9 mouse cellular contexts compared by ENCODE assay signal in genomic region chr6:39286053-39286731, GRCm38 (mm10).
DNase-seq lines count a peak whose midpoint lies in the region; ATAC-seq and TF ChIP-seq lines count a peak whose summit lies in the region.
"Had no signal": no experiment of that assay in that cellular context is flagged by ENCODE, and none has a peak within 500 bp of the region (broad histone marks: within the 10 kb centered on the region; RNA-seq: fewer than 3 reads in every experiment).

No protein-coding gene starts in this region.

- no peaks in the 10 kb centered on the region for H3K9me3 ChIP-seq in intestine, embryonic 15.5 days
- no peaks in the 10 kb centered on the region for H3K9me3 ChIP-seq in intestine, postnatal 0 days (ENCODE audit: control insufficient read depth)
- H3K9me3 ChIP-seq in midbrain, embryonic 11.5 days (ENCODE audit: control insufficient read depth, low read length) = no peaks in the 10 kb centered on the region

- H3K9ac ChIP-seq in intestine, embryonic 15.5 days = no peak overlapping the region
- H3K9ac ChIP-seq in intestine, postnatal 0 days (ENCODE audit: low read depth, low read length) = no peak overlapping the region
- no peak overlapping the region for H3K9ac ChIP-seq in midbrain, embryonic 11.5 days (ENCODE audit: low read length)

- no peak overlapping the region for H3K4me3 ChIP-seq in intestine, embryonic 15.5 days (replicated peaks)
- H3K4me3 ChIP-seq in intestine, postnatal 0 days (ENCODE audit: low read depth, low read length) = no peak overlapping the region
- H3K4me3 ChIP-seq in midbrain, embryonic 11.5 days (ENCODE audit: low read depth, low read length) = no peak overlapping the region

- peak; percentile 36 for DNase-seq in brain, adult 2 months (ENCODE audit: low read depth, low spot score)
- DNase-seq in heart, postnatal 4 days = peak; percentile 21
- DNase-seq in lung, postnatal 10 days = peak; percentile 57
- DNase-seq in midbrain, embryonic 11.5 days (ENCODE audit: low spot score, missing footprints) = no peak
- no peak for DNase-seq in frontal cortex, postnatal 10 days (ENCODE audit: low spot score in 2 of 2)
- DNase-seq in testis, postnatal 14 days (ENCODE audit: low spot score) = no peak

- H3K27me3 ChIP-seq in intestine, embryonic 15.5 days (replicated peaks) = no peaks in the 10 kb centered on the region
- H3K27me3 ChIP-seq in intestine, postnatal 0 days (replicated peaks; ENCODE audit: control insufficient read depth, insufficient read depth, low read length) = no peaks in the 10 kb centered on the region
- no peaks in the 10 kb centered on the region for H3K27me3 ChIP-seq in midbrain, embryonic 11.5 days (ENCODE audit: control insufficient read depth, insufficient read depth, low read length)
- H3K27me3 ChIP-seq: Patski had no signal

- H3K4me1 ChIP-seq in intestine, embryonic 15.5 days (replicated peaks) = peaks cover 10% of the 10 kb centered on the region
- H3K4me1 ChIP-seq in intestine, postnatal 0 days (replicated peaks; ENCODE audit: control insufficient read depth, insufficient read depth, low read length) = peaks cover 3% of the 10 kb centered on the region; the same call in 1 of the 2 replicates
- H3K4me1 ChIP-seq in midbrain, embryonic 11.5 days (ENCODE audit: control insufficient read depth, insufficient read depth, low read length) = no peaks in the 10 kb centered on the region; the same call in 1 of the 2 replicates

- TF ChIP-seq CTCF in intestine, postnatal 0 days (IDR thresholded peaks at IDR 0.05; ENCODE audit: low read depth) = no peak

- peak; percentile 41; the same call in 1 of the 2 replicates for ATAC-seq in intestine, embryonic 15.5 days
- ATAC-seq in intestine, postnatal 0 days = no peak; the same call in 1 of the 2 replicates
- no peak for ATAC-seq in midbrain, embryonic 11.5 days (ENCODE audit: low FRiP score)
- ATAC-seq: Patski had no signal

- 0 out of 2 replicates have a peak overlapping the region, but pooled peaks have one; percentile 5 for H3K27ac ChIP-seq in intestine, embryonic 15.5 days
- H3K27ac ChIP-seq in intestine, postnatal 0 days (ENCODE audit: low read depth, low read length) = no peak overlapping the region
- no peak overlapping the region for H3K27ac ChIP-seq in midbrain, embryonic 11.5 days (ENCODE audit: low read depth, low read length)

- 16% methylated on average over 6 of the region's 9 CpGs for WGBS in intestine, embryonic 15.5 days
- 14% methylated on average over 7 of the region's 9 CpGs for WGBS in intestine, postnatal 0 days
- WGBS in midbrain, embryonic 11.5 days = 45% methylated on average over 6 of the region's 9 CpGs

- H3K4me2 ChIP-seq in intestine, embryonic 15.5 days (replicated peaks) = no peak overlapping the region
- H3K4me2 ChIP-seq in intestine, postnatal 0 days (replicated peaks; ENCODE audit: low read depth) = no peak overlapping the region
- no peak overlapping the region for H3K4me2 ChIP-seq in midbrain, embryonic 11.5 days

- no peaks in the 10 kb centered on the region for H3K36me3 ChIP-seq in intestine, embryonic 15.5 days
- no peaks in the 10 kb centered on the region for H3K36me3 ChIP-seq in intestine, postnatal 0 days (ENCODE audit: control insufficient read depth, insufficient read depth)
- no peaks in the 10 kb centered on the region for H3K36me3 ChIP-seq in midbrain, embryonic 11.5 days (ENCODE audit: control insufficient read depth, insufficient read depth, low read length)

Comparison
In these comparisons a context has a peak if more than half of its experiments do, and no peak if none do; other contexts are left out.
1. DNase-seq: peak in brain, adult 2 months (single experiment), heart, postnatal 4 days (single experiment) and lung, postnatal 10 days (single experiment); none in midbrain, embryonic 11.5 days (single experiment), frontal cortex, postnatal 10 days (0 of 2) and testis, postnatal 14 days (single experiment).